Mouse (Mus musculus) CH12.LX (cell line): ENCODE measurements around the gene Gm16223.

Experiments
- E2F4 ChIP-seq: IDR thresholded peaks from 2 replicates; pipeline ENCODE4 v1.6.1; 2011; ENCODE audit warnings: low read depth, low read length, improper control_type of control experiment; ENCODE audit not compliant: insufficient replicate concordance
- EP300 ChIP-seq: IDR thresholded peaks from 2 replicates; pipeline ENCODE4 v1.6.1; 2011; ENCODE audit warnings: low read length, improper control_type of control experiment
- MAX ChIP-seq: IDR thresholded peaks from 2 replicates; pipeline ENCODE4 v1.6.1; 2011; ENCODE audit warnings: low read length, improper control_type of control experiment

- TF ChIP-seq MAX (no peak), E2F4 (no peak), EP300 (no peak)
Measured at GRCm38 (mm10) chr5:42166311-42166710, 98.6 kb downstream of the Gm16223 start.
